In the genomic region with DNA sequence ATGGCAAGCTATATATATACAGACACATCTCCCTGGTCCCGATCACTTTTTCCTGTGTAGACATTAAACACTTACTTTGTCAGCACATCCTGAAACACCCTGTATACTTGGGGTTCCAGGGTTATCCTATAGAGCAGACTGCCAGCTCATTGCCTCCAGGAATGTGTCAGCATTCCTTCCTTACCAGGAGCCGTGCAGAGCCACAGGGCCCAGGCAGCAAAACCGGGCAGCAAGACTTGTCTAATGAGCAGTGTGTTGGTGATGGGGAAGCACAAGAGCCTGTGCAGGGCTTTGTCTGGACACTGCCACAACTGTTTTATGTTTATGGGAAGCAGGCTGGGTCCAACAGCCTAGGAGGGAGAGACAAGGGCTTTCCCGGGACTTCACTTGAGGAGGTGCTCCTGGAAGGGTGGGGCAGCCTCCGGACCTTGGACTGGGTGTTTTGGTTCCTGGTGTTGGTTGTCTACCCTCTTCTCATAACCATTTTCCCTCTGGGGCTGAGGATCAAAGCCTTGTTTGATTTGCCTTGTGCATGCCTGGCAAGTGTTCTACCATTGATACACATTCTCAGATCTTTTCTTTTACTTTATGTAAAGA, we compare ENCODE assay signal across 12 mouse cellular contexts. TPM values are rescaled to one million over a fixed set of nuclear protein-coding genes. Genes with fewer than 3 reads are reported as not detected.
A peak's percentile ranks its signal among the peaks of the same experiment; 100 is the strongest.
DNase-seq lines count a peak whose midpoint lies in the region; ATAC-seq and TF ChIP-seq lines count a peak whose summit lies in the region.
"Had no signal": no experiment of that assay in that cellular context is flagged by ENCODE, and none has a peak within 500 bp of the region (broad histone marks: within the 10 kb centered on the region; RNA-seq: fewer than 3 reads in every experiment).

No protein-coding gene starts in this region.

- ATAC-seq in liver, embryonic 14.5 days (ENCODE audit: insufficient read depth), result 0 out of 2 replicates have a peak, but pooled peaks have one; percentile 9
- no peak for ATAC-seq in liver, embryonic 11.5 days (replicated peaks; ENCODE audit: low FRiP score)

- no peak overlapping the region for H3K4me2 ChIP-seq in liver, embryonic 14.5 days (ENCODE audit: low read depth)
- H3K4me2 ChIP-seq in liver, embryonic 11.5 days, result no peak overlapping the region

- no peak for DNase-seq in heart, embryonic 10.5 days (ENCODE audit: low spot score)
- no peak for DNase-seq in heart, adult 2 months
- DNase-seq in liver, embryonic 14.5 days (ENCODE audit: low read depth in 3 of 3, low spot score in 3 of 3), result no peak
- no peak for DNase-seq in liver, embryonic 11.5 days (ENCODE audit: low spot score)
- peak; percentile 39 for DNase-seq in ZHBTc4 (ENCODE audit: low read depth, low spot score)
- DNase-seq in kidney, adult 11 months, result no peak
- no peak for DNase-seq in T-cell, adult 2 months (ENCODE audit: low spot score)
- DNase-seq: adrenal gland, adult 2 months; cerebellum, adult 11 months; layer of hippocampus, adult 9-11 months; thymus, postnatal 14 days had no signal

- TF ChIP-seq EP300 in heart, adult 2 months (IDR thresholded peaks at IDR 0.05; ENCODE audit: insufficient read depth, low read depth, low read length), result no peak
- TF ChIP-seq EP300 in liver, embryonic 14.5 days (IDR thresholded peaks at IDR 0.05; ENCODE audit: low read depth), result no peak

- peaks cover 31% of the 10 kb centered on the region for H3K4me1 ChIP-seq in heart, embryonic 10.5 days
- no peaks in the 10 kb centered on the region for H3K4me1 ChIP-seq in heart, adult 2 months (ENCODE audit: control insufficient read depth, insufficient read depth, low read length)
- no peaks in the 10 kb centered on the region; a peak in 1 of 4 replicates for H3K4me1 ChIP-seq in liver, embryonic 14.5 days (replicated peaks; ENCODE audit: control insufficient read depth in 2 of 2, insufficient read depth in 2 of 2, low read length in 1 of 2)
- peaks cover 8% of the 10 kb centered on the region; the same call in 1 of the 2 replicates for H3K4me1 ChIP-seq in liver, embryonic 11.5 days (replicated peaks; ENCODE audit: control insufficient read depth, insufficient read depth, low read length)
- H3K4me1 ChIP-seq in small intestine, adult 2 months (ENCODE audit: control insufficient read depth, insufficient read depth, insufficient read length, low read length), result peaks cover 36% of the 10 kb centered on the region

- H3K36me3 ChIP-seq in heart, embryonic 10.5 days, result no peaks in the 10 kb centered on the region
- no peaks in the 10 kb centered on the region for H3K36me3 ChIP-seq in heart, adult 2 months (ENCODE audit: control insufficient read depth, insufficient read depth, low read length)
- no peaks in the 10 kb centered on the region for H3K36me3 ChIP-seq in liver, embryonic 14.5 days (replicated peaks; ENCODE audit: control insufficient read depth, insufficient read depth, low read depth)
- no peaks in the 10 kb centered on the region for H3K36me3 ChIP-seq in liver, embryonic 11.5 days (ENCODE audit: control insufficient read depth, insufficient read depth, low read length)
- no peaks in the 10 kb centered on the region for H3K36me3 ChIP-seq in small intestine, adult 2 months (ENCODE audit: control insufficient read depth, insufficient read depth, low read length)

- H3K27me3 ChIP-seq in heart, embryonic 10.5 days (ENCODE audit: insufficient read depth, poor library complexity, severe bottlenecking), result no peaks in the 10 kb centered on the region
- no peaks in the 10 kb centered on the region for H3K27me3 ChIP-seq in heart, adult 2 months (ENCODE audit: control insufficient read depth, insufficient read depth, low read length)
- no peaks in the 10 kb centered on the region for H3K27me3 ChIP-seq in liver, embryonic 14.5 days (ENCODE audit: control insufficient read depth, insufficient read depth, low read length)
- no peaks in the 10 kb centered on the region for H3K27me3 ChIP-seq in liver, embryonic 11.5 days (replicated peaks; ENCODE audit: control insufficient read depth, insufficient read depth, low read length)
- no peaks in the 10 kb centered on the region for H3K27me3 ChIP-seq in small intestine, adult 2 months (ENCODE audit: control insufficient read depth, insufficient read depth, low read length)

- no peak for TF ChIP-seq CTCF in heart, adult 2 months (IDR thresholded peaks at IDR 0.05)
- TF ChIP-seq CTCF in liver, embryonic 14.5 days (IDR thresholded peaks at IDR 0.05; ENCODE audit: low read depth), result no peak
- no peak for TF ChIP-seq CTCF in small intestine, adult 2 months (IDR thresholded peaks at IDR 0.05; ENCODE audit: extremely low read depth, insufficient read length, insufficient replicate concordance, low read depth, low read length)

- no peak overlapping the region for H3K9ac ChIP-seq in heart, adult 2 months (ENCODE audit: low read depth, low read length)
- H3K9ac ChIP-seq in liver, embryonic 14.5 days (replicated peaks), result no peak overlapping the region
- H3K9ac ChIP-seq in liver, embryonic 11.5 days (ENCODE audit: low read depth, low read length), result no peak overlapping the region

- TF ChIP-seq POLR2A in heart, adult 2 months (IDR thresholded peaks at IDR 0.05; ENCODE audit: insufficient read depth, low read depth, low read length), result no peak
- no peak; the same call in 1 of the 2 replicates for TF ChIP-seq POLR2A in small intestine, adult 2 months (IDR thresholded peaks at IDR 0.05; ENCODE audit: low read depth, low read length)

- no peaks in the 10 kb centered on the region for H3K79me2 ChIP-seq in heart, adult 2 months (replicated peaks; ENCODE audit: control insufficient read depth, insufficient read depth, low read length)

- H3K9me3 ChIP-seq in heart, embryonic 10.5 days, result no peaks in the 10 kb centered on the region
- no peaks in the 10 kb centered on the region for H3K9me3 ChIP-seq in liver, embryonic 14.5 days (ENCODE audit: control insufficient read depth, low read length)
- no peaks in the 10 kb centered on the region for H3K9me3 ChIP-seq in liver, embryonic 11.5 days (ENCODE audit: control insufficient read depth, low read length)

- WGBS in heart, embryonic 10.5 days, result 28% methylated on average over 5 of the region's 5 CpGs
- 45% methylated on average over 5 of the region's 5 CpGs for WGBS in heart, adult 2 months
- WGBS in liver, embryonic 14.5 days (ENCODE audit: insufficient replicate concordance), result 51% methylated on average over 5 of the region's 5 CpGs
- WGBS in liver, embryonic 11.5 days, result 57% methylated on average over 5 of the region's 5 CpGs
- 19% methylated on average over 5 of the region's 5 CpGs for WGBS in small intestine, adult 2 months

- intact Hi-C loops in heart, adult 2 months (cut with DNase I), result no loop called here

- H3K27ac ChIP-seq in heart, embryonic 10.5 days, result peak overlapping the region; percentile 78
- no peak overlapping the region for H3K27ac ChIP-seq in heart, adult 2 months
- H3K27ac ChIP-seq in liver, embryonic 14.5 days, result no peak overlapping the region
- no peak overlapping the region for H3K27ac ChIP-seq in liver, embryonic 11.5 days (ENCODE audit: low read depth, low read length)
- peak overlapping the region; percentile 95 for H3K27ac ChIP-seq in small intestine, adult 2 months (ENCODE audit: insufficient read depth, low read depth, low read length)

- no peak overlapping the region for H3K4me3 ChIP-seq in heart, embryonic 10.5 days
- H3K4me3 ChIP-seq in heart, adult 2 months, result no peak overlapping the region
- H3K4me3 ChIP-seq in liver, embryonic 14.5 days (ENCODE audit: insufficient read depth in 1 of 2, low read depth in 2 of 2, low read length in 2 of 2), result no peak overlapping the region
- no peak overlapping the region for H3K4me3 ChIP-seq in liver, embryonic 11.5 days (ENCODE audit: low read depth, low read length)
- 0 out of 2 replicates have a peak overlapping the region, but pooled peaks have one; percentile 30 for H3K4me3 ChIP-seq in small intestine, adult 2 months (ENCODE audit: low read depth, low read length)

RNA-seq across cellular contexts. Expression of a gene that starts 10.1 kb away (rescaled TPM):
- polyA plus RNA-seq in heart, embryonic 10.5 days (2016; fragmentation: Nextera tagmentation; extraction: Ambion mirVana), result 17.5 and 22.5 TPM in 2 replicates
- total RNA-seq in heart, adult 2 months (2021), result 1 to 10 TPM; 5.6 to 7.5 TPM
- polyA plus RNA-seq in heart, adult 2 months (2012; rRNA removed), result 9.0 and 29.3 TPM in 2 replicates
- 31.1 and 39.5 TPM in 2 replicates for polyA plus RNA-seq in liver, embryonic 14.5 days (2012; rRNA removed)
- polyA plus RNA-seq in liver, embryonic 14.5 days (2014; fragmentation: Nextera tagmentation; extraction: Ambion mirVana), result 73.9 and 75.7 TPM in 2 replicates
- 39.7 and 40.7 TPM in 2 replicates for polyA plus RNA-seq in liver, embryonic 11.5 days (2014; fragmentation: Nextera tagmentation; extraction: Ambion mirVana)
- 121 and 171 TPM in 2 replicates for polyA plus RNA-seq in small intestine, adult 2 months (2012; rRNA removed)

RNA-seq across cellular contexts. Expression of a gene that starts 36.9 kb away (rescaled TPM):
- polyA plus RNA-seq in heart, embryonic 10.5 days (2016; fragmentation: Nextera tagmentation; extraction: Ambion mirVana), result 647 and 658 TPM in 2 replicates
- total RNA-seq in heart, adult 2 months (2021), result 100 to 1,000 TPM; 251 to 264 TPM
- polyA plus RNA-seq in heart, adult 2 months (2012; rRNA removed), result 327 and 335 TPM in 2 replicates
- polyA plus RNA-seq in liver, embryonic 14.5 days (2012; rRNA removed), result 208 and 340 TPM in 2 replicates
- polyA plus RNA-seq in liver, embryonic 14.5 days (2014; fragmentation: Nextera tagmentation; extraction: Ambion mirVana), result 633 and 662 TPM in 2 replicates
- polyA plus RNA-seq in liver, embryonic 11.5 days (2014; fragmentation: Nextera tagmentation; extraction: Ambion mirVana), result 541 and 569 TPM in 2 replicates
- 419 and 468 TPM in 2 replicates for polyA plus RNA-seq in small intestine, adult 2 months (2012; rRNA removed)

RNA-seq across cellular contexts. Expression of a gene that starts 37.0 kb away (rescaled TPM):
- 13.0 and 15.0 TPM in 2 replicates for polyA plus RNA-seq in heart, embryonic 10.5 days (2016; fragmentation: Nextera tagmentation; extraction: Ambion mirVana)
- 1 to 10 TPM; 5.2 to 5.8 TPM for total RNA-seq in heart, adult 2 months (2021)
- polyA plus RNA-seq in heart, adult 2 months (2012; rRNA removed), result 2.5 and 4.8 TPM in 2 replicates
- 1.9 and 3.5 TPM in 2 replicates for polyA plus RNA-seq in liver, embryonic 14.5 days (2012; rRNA removed)
- polyA plus RNA-seq in liver, embryonic 14.5 days (2014; fragmentation: Nextera tagmentation; extraction: Ambion mirVana), result 9.6 and 10.4 TPM in 2 replicates
- 23.5 and 24.3 TPM in 2 replicates for polyA plus RNA-seq in liver, embryonic 11.5 days (2014; fragmentation: Nextera tagmentation; extraction: Ambion mirVana)
- not detected in 2 replicates for polyA plus RNA-seq in small intestine, adult 2 months (2012; rRNA removed)

Comparison
In these comparisons a context has a peak if more than half of its experiments do, and no peak if none do; other contexts are left out.
1. H3K27ac ChIP-seq: peak in heart, embryonic 10.5 days (single experiment) and small intestine, adult 2 months (single experiment); none in heart, adult 2 months (single experiment), liver, embryonic 14.5 days (single experiment) and liver, embryonic 11.5 days (single experiment).